Mouse (Mus musculus) heart, postnatal 14 days (tissue): ENCODE measurements at regions not wholly inside any gene's neighbourhood (a gene's known extent, or its start where the extent isn't known, plus 50 kb on each side); places are given as distances from the start of the nearest gene placed in this dataset.

ENCODE experiments used
- DNase-seq, 2 experiments: peaks; one replicate each; pipeline ENCODE4 v3.0.0; 2021 to 2022
- intact Hi-C: fragments of 180-260 bp; cut with DNase I; formaldehyde crosslinking; loops from one replicate; pipeline ENCODE4 v1.15.1; 2025

DNA sequence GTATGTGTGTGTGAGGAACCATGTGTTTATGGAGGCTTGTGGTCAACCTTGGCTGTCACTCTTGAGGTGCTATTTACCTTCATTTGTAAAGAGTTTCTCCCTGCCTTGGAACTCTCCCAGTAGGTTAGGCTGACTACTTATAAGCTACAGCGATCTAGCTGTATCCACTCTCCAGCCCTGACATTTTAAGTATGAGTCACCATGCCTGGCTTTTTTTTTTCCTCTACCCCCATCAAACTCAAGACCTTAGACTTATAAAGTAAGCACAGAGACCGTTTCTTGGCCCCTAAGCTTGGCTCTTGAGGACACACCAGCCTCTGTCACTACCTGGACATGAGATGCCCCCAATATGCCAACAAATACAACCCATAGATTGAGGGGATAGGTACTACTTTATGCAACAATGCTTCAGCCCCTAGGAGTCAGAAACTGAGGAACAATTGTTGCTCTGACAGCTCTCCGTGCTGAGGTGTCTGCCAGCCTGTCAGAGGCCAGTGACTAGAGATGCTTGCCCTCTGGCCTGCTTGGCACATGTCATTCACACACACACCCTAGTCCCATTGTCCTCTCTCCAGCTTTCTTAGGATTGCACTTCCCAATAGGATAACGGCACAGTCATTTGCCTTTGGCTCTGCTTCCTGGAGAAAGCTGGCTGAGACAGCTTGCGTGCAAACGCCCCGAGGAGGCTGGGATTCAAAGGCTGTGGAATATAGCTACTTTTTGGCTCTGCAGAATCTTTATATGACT, 193.8 kb upstream of the Prok2 start:
- peak; percentile 2 to 42 for DNase-seq
- intact Hi-C loops = no loop called here

GRCm38 (mm10) chr6:99918351-99918750, 192.2 kb upstream of the Prok2 start:
- intact Hi-C loops = no loop called here
- no peak for DNase-seq

GRCm38 (mm10) chr6:99909921-99910320, 183.7 kb upstream of the Prok2 start:
- DNase-seq = no peak

DNA sequence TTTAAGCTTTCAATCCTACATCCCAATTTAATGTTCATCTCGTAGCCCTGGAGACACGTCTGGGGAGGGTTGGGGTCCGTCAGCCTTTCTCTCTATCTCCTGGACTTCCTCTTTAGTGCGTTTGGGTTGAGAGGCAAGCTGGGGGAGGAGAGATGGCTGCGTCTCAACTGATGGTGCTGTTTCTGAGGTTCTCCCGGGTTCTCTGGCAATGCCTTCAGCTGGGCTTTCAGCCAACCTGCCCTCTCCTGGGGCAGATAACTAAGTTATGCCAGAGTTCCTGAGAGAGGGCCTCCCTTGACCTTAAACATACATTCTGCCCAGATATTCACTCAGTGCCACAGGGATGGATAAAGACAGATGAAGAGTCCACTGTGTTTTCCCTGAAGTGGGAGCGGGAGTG, 183.3 kb upstream of the Prok2 start:
- intact Hi-C loops = loop anchor here (5.0 to 10.0 kb wide), 3 partner anchors 63 to 735 kb away; no protein-coding TSS in a partner anchor
- DNase-seq = peak; percentile 54 to 81

More at GRCm38 (mm10) chr6:99909921-99910320, 183.7 kb upstream of the Prok2 start:
- intact Hi-C loops = loop anchor here (5.0 to 10.0 kb wide), 4 partner anchors 62 to 735 kb away; no protein-coding TSS in a partner anchor

DNA sequence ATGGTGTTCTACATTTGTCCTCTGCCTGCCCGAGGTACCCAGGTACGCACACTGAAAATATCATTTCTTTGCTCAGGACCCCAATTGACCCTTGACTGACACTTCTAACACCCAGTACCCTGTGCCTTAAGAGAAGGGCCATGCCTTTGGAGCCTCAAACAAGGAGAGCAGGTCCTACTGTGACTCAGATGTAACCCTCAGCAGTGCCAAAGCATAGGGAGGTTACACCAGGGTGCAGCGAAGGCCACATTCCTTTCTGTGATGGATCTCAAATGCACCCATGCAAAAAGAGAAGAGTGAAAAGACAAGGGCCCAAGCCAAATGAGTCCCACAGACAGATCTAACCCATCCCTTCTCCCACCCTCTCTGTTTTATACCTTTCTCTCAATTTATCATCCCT, 181.9 kb upstream of the Prok2 start:
- intact Hi-C loops = loop anchor here (5.0 to 10.0 kb wide), 3 partner anchors 64 to 737 kb away; no protein-coding TSS in a partner anchor
- no peak for DNase-seq

DNA sequence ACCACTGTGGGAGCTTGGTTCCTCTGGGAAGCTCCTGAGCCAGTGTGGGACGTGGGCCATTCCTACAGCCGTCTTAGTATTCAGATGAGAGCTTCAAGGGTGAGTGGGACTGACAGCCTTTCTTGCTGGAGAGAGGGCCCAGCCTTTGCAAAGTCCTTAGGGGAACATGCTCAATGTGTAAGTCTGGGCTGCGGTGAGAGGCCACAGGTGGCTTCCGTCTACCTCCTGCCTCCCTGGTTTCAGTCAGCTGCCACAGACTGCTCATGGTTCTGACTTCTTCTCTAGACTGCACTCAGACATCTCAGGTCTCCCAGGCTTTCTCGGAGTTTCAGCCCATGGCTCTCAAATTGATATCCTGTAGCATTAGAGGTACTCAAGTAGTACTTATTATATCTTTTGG, 179.0 kb upstream of the Prok2 start:
- intact Hi-C loops = loop anchor here (5.0 to 10.0 kb wide), 3 partner anchors 67 to 740 kb away; no protein-coding TSS in a partner anchor
- DNase-seq = no peak

DNA sequence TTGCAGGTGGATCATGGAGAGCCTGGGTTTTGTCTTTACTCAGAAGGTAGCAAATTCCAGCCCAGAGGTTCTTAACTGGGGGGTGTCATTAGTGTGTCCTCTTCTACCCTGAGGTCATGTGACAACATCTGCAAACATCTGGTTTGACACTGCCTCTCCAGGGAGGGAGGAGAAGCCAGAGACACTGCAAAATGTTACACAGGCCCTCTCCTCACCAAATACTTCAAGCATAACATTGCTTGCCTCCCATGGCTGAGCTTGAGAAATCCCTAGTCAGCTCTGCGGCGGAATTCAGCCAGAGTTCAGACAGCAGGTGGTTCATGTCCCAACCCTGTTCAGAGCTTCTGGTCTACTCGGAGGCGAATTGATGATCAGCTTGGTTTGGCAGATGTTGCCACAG, 178.4 kb upstream of the Prok2 start:
- intact Hi-C loops = loop anchor here (5.0 to 10.0 kb wide), 6 partner anchors 68 to 740 kb away; partner anchors contain the start of gene Rybp
- peak; percentile 36 to 54 for DNase-seq

- intact Hi-C loops = loop anchor here (5.0 to 10.0 kb wide), 5 partner anchors 97 to 741 kb away; partner anchors contain the start of gene Rybp
- peak; percentile 71 to 85 for DNase-seq
Observed at GRCm38 (mm10) chr6:99904044-99904443, 177.9 kb upstream of the Prok2 start.

GRCm38 (mm10) chr6:99901564-99901963, 175.4 kb upstream of the Prok2 start:
- intact Hi-C loops = loop anchor here (5.0 to 10.0 kb wide), 5 partner anchors 94 to 743 kb away; partner anchors contain the start of gene Rybp
- DNase-seq = no peak

DNA sequence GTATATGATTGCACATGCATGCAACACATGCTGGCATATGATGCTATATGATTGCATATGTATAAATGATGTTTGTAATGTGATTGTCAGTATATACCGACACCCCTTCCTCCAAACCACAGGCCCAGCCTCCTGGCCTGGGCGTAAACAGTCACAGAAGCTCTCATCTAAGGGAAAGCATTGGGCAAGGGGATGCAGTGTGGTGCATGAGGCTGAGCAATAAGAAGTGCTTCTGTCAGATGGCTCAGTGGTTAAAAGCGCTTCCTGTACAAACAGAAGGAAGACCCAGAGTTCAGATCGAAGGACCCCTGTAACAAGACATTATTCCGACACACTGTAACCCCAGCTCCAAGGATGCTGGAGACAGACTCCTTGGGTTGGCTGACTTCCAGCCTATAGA, 175.0 kb upstream of the Prok2 start:
- intact Hi-C loops = loop anchor here (5.0 to 10.0 kb wide), 5 partner anchors 94 to 744 kb away; partner anchors contain the start of gene Rybp
- no peak for DNase-seq

GRCm38 (mm10) chr6:99899704-99900103, 173.5 kb upstream of the Prok2 start:
- no peak for DNase-seq
- intact Hi-C loops = loop anchor here (5.0 to 10.0 kb wide), 5 partner anchors 92 to 745 kb away; partner anchors contain the start of gene Rybp

- no peak for DNase-seq
- intact Hi-C loops = no loop called here
Observed at GRCm38 (mm10) chr6:99898077-99898476, 171.9 kb upstream of the Prok2 start.

- intact Hi-C loops = no loop called here
- DNase-seq = no peak
Observed at GRCm38 (mm10) chr6:99895558-99895957, 169.4 kb upstream of the Prok2 start.

DNA sequence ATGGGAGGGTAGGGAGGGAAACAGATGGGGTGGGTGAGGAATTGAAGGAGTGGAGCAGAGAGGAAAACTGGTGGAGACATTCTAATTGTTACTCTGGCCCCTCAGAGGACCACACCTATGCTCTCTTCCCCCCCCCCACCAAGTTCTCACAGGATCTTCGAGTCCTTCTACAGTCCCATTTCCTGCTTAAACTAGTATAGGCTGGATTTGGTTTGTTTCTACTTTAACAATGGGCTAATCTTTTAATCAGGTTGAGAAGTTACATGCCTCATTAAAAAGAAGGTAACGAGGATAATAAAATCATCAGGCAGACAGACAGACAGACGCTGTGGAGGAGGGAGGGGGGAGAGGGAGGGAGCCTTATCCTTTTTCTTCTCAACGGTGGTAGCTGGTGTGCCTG, 167.7 kb upstream of the Prok2 start:
- DNase-seq = no peak
- intact Hi-C loops = no loop called here

DNA sequence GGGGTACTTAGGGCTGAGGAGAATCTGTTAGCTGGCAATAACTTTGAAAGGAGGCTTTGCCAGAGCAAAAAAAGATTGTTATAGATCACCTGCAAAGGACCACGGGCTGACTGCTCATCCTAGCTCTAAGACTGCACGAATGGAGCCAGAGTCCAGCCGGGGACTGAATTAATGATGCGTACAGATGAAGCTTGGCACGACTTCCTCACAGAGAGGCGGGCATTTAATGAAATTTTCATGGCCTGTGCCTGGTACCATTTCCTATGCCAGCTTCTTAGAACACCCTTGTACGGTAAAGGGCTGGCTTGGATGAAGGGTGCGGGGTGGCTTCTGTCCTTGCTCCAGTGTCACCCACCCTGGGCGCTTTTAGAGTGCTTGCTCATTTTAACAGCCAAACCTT, 166.0 kb upstream of the Prok2 start:
- DNase-seq = no peak
- intact Hi-C loops = no loop called here

- DNase-seq = no peak
- intact Hi-C loops = no loop called here
Observed at GRCm38 (mm10) chr6:99891790-99892189, 165.6 kb upstream of the Prok2 start.

DNA sequence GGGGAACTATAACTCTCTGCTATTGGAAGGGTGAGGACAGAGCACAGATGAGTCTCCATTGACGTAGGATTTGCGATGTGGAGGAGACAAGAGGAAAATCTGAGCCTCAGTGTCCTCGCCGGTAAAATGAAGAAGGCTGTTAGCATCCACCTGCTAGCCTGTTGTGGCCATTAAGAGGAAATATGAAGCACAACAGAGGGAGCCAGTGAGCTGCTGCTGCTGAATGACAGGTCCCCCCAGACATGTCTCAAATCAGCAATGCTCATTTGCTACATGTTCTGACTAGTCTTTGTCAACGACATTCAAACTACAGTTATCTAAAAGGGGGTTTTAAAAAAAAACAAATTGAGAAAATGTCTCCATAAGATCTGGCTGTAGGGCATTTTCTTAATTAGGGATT, 164.6 kb upstream of the Prok2 start:
- no peak for DNase-seq
- intact Hi-C loops = no loop called here

- no peak for DNase-seq
- intact Hi-C loops = no loop called here
Observed at GRCm38 (mm10) chr6:99889055-99889454, 162.9 kb upstream of the Prok2 start.

DNA sequence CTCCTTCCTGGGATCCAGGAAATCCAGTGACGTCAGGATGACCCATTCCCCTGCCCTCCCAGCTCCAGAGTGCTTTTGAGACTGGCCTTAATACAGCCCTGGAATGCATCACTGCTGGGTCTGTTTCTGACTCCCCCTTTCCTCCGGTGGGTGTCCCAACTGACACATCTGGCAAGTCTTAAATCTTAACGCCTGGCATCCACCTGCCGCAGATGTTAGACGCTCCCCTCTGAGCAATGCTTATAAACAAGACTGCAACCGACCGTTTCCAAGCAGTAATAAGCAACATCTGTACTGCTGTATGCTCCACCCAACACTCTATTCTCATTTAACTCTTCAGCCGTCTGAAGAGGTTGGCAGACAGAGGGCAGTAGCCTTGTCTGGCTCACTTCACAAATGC, 161.7 kb upstream of the Prok2 start:
- intact Hi-C loops = no loop called here
- no peak for DNase-seq

GRCm38 (mm10) chr6:99884755-99885154, 158.6 kb upstream of the Prok2 start:
- intact Hi-C loops = no loop called here
- no peak for DNase-seq

- DNase-seq = no peak
Observed at GRCm38 (mm10) chr6:99884054-99884453, 157.9 kb upstream of the Prok2 start.

GRCm38 (mm10) chr6:99881606-99882005, 155.4 kb upstream of the Prok2 start:
- DNase-seq = no peak
- intact Hi-C loops = no loop called here

More at GRCm38 (mm10) chr6:99884054-99884453, 157.9 kb upstream of the Prok2 start:
- intact Hi-C loops = no loop called here
